Comparison of ENCODE assay signal across 12 mouse cellular contexts in the genomic region with DNA sequence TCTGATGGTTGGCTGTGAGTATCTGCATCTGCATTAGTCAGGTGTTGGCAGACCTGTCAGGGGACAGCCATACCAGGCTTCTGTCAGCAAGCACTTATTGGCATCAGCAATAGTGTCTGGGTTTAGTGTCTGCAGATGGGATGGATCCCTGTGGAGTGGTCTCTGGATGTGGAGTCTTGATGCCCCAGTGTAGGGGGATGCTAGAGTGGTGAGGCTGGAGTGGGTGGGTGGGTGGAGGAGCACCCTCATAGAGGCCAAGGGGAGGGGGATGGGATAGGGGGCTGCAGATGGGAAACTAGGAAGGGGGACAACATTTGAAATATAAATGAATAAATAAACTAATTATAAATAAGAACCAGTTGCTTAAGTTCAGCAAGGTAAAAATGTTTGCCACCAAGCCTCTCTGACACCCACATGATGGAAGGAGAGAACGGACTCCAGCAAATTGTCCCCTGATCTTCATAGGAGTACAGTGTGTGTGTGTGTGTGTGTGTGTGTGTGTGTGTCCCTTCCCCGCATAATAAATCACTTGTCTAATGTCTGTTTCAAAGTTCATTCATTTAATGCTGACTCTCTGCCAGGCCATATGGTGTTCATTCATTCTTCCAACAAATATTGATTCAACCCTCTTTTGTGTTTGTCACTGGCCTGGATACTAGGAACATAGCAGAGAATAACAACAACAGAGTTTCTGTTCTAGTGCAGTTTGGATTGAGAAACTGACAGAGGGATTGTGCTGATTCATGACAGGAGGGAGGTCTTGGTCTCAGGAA. TPM values are rescaled to one million over a fixed set of nuclear protein-coding genes. Genes with fewer than 3 reads are reported as not detected.
DNase-seq lines count a peak whose midpoint lies in the region; ATAC-seq and TF ChIP-seq lines count a peak whose summit lies in the region.
"Had no signal": no experiment of that assay in that cellular context is flagged by ENCODE, and none has a peak within 500 bp of the region (broad histone marks: within the 10 kb centered on the region; RNA-seq: fewer than 3 reads in every experiment).

No protein-coding gene starts in this region.

- no peak overlapping the region for H3K4me3 ChIP-seq in cerebellum, adult 2 months (replicated peaks; ENCODE audit: insufficient read depth, low read depth, low read length)
- H3K4me3 ChIP-seq in midbrain, embryonic 11.5 days (ENCODE audit: low read depth, low read length): no peak overlapping the region
- no peak overlapping the region for H3K4me3 ChIP-seq in midbrain, embryonic 10.5 days
- H3K4me3 ChIP-seq in stomach, postnatal 0 days (ENCODE audit: low read depth, low read length): no peak overlapping the region
- H3K4me3 ChIP-seq: limb, embryonic 13.5 days; lung, embryonic 15.5 days had no signal

- no peaks in the 10 kb centered on the region for H3K27me3 ChIP-seq in cerebellum, adult 2 months (ENCODE audit: control insufficient read depth, insufficient read depth, low read length)
- no peaks in the 10 kb centered on the region for H3K27me3 ChIP-seq in midbrain, embryonic 11.5 days (ENCODE audit: control insufficient read depth, insufficient read depth, low read length)
- no peaks in the 10 kb centered on the region for H3K27me3 ChIP-seq in midbrain, embryonic 10.5 days (ENCODE audit: low read depth, poor library complexity, severe bottlenecking)
- H3K27me3 ChIP-seq in stomach, postnatal 0 days (ENCODE audit: control insufficient read depth, insufficient read depth, low read length): no peaks in the 10 kb centered on the region
- H3K27me3 ChIP-seq: limb, embryonic 13.5 days; lung, embryonic 15.5 days had no signal

- no peak overlapping the region for H3K4me2 ChIP-seq in midbrain, embryonic 11.5 days
- H3K4me2 ChIP-seq in stomach, postnatal 0 days (replicated peaks; ENCODE audit: low read depth): no peak overlapping the region
- H3K4me2 ChIP-seq: limb, embryonic 13.5 days; lung, embryonic 15.5 days had no signal

- peaks cover 3% of the 10 kb centered on the region for H3K4me1 ChIP-seq in cerebellum, adult 2 months (ENCODE audit: control insufficient read depth, insufficient read depth, low read length)
- no peaks in the 10 kb centered on the region for H3K4me1 ChIP-seq in midbrain, embryonic 11.5 days (ENCODE audit: control insufficient read depth, insufficient read depth, low read length)
- H3K4me1 ChIP-seq in midbrain, embryonic 10.5 days: no peaks in the 10 kb centered on the region
- H3K4me1 ChIP-seq in stomach, postnatal 0 days (replicated peaks; ENCODE audit: control insufficient read depth, insufficient read depth): no peaks in the 10 kb centered on the region
- H3K4me1 ChIP-seq: limb, embryonic 13.5 days; lung, embryonic 15.5 days had no signal

- TF ChIP-seq EP300 in stomach, postnatal 0 days (optimal IDR thresholded peaks at IDR 0.05): no peak

- 0 out of 2 replicates have a peak overlapping the region, but pooled peaks have one; percentile 36 for H3K27ac ChIP-seq in cerebellum, adult 2 months (ENCODE audit: insufficient read depth, low read length)
- H3K27ac ChIP-seq in midbrain, embryonic 11.5 days (ENCODE audit: low read depth, low read length): no peak overlapping the region
- no peak overlapping the region for H3K27ac ChIP-seq in midbrain, embryonic 10.5 days (replicated peaks)
- H3K27ac ChIP-seq in stomach, postnatal 0 days (replicated peaks): no peak overlapping the region
- H3K27ac ChIP-seq: limb, embryonic 13.5 days; lung, embryonic 15.5 days had no signal

- no peak for TF ChIP-seq CTCF in cerebellum, adult 2 months (IDR thresholded peaks at IDR 0.05; ENCODE audit: borderline replicate concordance, insufficient read depth, low read depth, low read length)
- no peak for TF ChIP-seq CTCF in stomach, postnatal 0 days (IDR thresholded peaks at IDR 0.05; ENCODE audit: low read depth)

- 27% methylated on average over 2 of the region's 2 CpGs for WGBS in cerebellum, adult 2 months
- 90% methylated on average over 2 of the region's 2 CpGs for WGBS in midbrain, embryonic 11.5 days
- 90% methylated on average over 2 of the region's 2 CpGs for WGBS in midbrain, embryonic 10.5 days
- WGBS in large intestine, adult 2 months: 84% methylated on average over 2 of the region's 2 CpGs
- 60% methylated on average over 2 of the region's 2 CpGs for WGBS in stomach, postnatal 0 days

- peak; percentile 38 for ATAC-seq in midbrain, embryonic 11.5 days (ENCODE audit: low FRiP score)
- peak; percentile 42 for ATAC-seq in stomach, postnatal 0 days (ENCODE audit: low FRiP score, low TSS enrichment)
- no peak for ATAC-seq in activated CD4-positive, CD25-positive, alpha-beta regulatory T cell, adult 4 months

- TF ChIP-seq POLR2A in cerebellum, adult 2 months (IDR thresholded peaks at IDR 0.05; ENCODE audit: borderline replicate concordance, insufficient read depth, low read length): no peak

- DNase-seq in cerebellum, adult 2 months: peak in 1 of 2 experiments; percentile 33
- no peak for DNase-seq in cerebellum, adult 8-10 months
- DNase-seq in midbrain, embryonic 11.5 days (ENCODE audit: low spot score, missing footprints): no peak
- no peak for DNase-seq in midbrain, embryonic 10.5 days (ENCODE audit: low spot score)
- DNase-seq in large intestine, adult 2 months (ENCODE audit: low read depth, low spot score): peak; percentile 1
- no peak for DNase-seq in stomach, postnatal 0 days (ENCODE audit: low spot score)
- DNase-seq in adrenal gland, adult (ENCODE audit: inconsistent age in 2 of 2, low spot score in 1 of 2): no peak
- DNase-seq: heart, postnatal 10 days; thymus, postnatal 14 days had no signal

- H3K9ac ChIP-seq in midbrain, embryonic 11.5 days (ENCODE audit: low read length): no peak overlapping the region
- H3K9ac ChIP-seq in stomach, postnatal 0 days (ENCODE audit: low read length): no peak overlapping the region
- H3K9ac ChIP-seq: limb, embryonic 13.5 days; lung, embryonic 15.5 days had no signal

- no peaks in the 10 kb centered on the region for H3K9me3 ChIP-seq in midbrain, embryonic 11.5 days (ENCODE audit: control insufficient read depth, low read length)
- H3K9me3 ChIP-seq in midbrain, embryonic 10.5 days (replicated peaks): no peaks in the 10 kb centered on the region
- H3K9me3 ChIP-seq in stomach, postnatal 0 days (ENCODE audit: control insufficient read depth, low read length): no peaks in the 10 kb centered on the region
- H3K9me3 ChIP-seq: limb, embryonic 13.5 days; lung, embryonic 15.5 days had no signal

- H3K36me3 ChIP-seq in midbrain, embryonic 11.5 days (ENCODE audit: control insufficient read depth, insufficient read depth, low read length): no peaks in the 10 kb centered on the region
- no peaks in the 10 kb centered on the region for H3K36me3 ChIP-seq in midbrain, embryonic 10.5 days
- no peaks in the 10 kb centered on the region for H3K36me3 ChIP-seq in stomach, postnatal 0 days (ENCODE audit: control insufficient read depth, insufficient read depth, low read length)
- H3K36me3 ChIP-seq: limb, embryonic 13.5 days; lung, embryonic 15.5 days had no signal

RNA-seq across cellular contexts. Expression of gene 9330182L06Rik, which starts 30.0 kb away (rescaled TPM):
- 24.6 and 28.3 TPM in 2 replicates for polyA plus RNA-seq in cerebellum, adult 2 months (2012; rRNA removed)
- 5.2 and 5.8 TPM in 2 replicates for polyA plus RNA-seq in midbrain, embryonic 11.5 days (2014; fragmentation: Nextera tagmentation; extraction: Ambion mirVana)
- polyA plus RNA-seq in midbrain, embryonic 10.5 days (2016; fragmentation: Nextera tagmentation; extraction: Ambion mirVana): 3.1 and 3.5 TPM in 2 replicates
- polyA plus RNA-seq in large intestine, adult 2 months (2012; rRNA removed): 0.31 and 0.32 TPM in 2 replicates
- polyA plus RNA-seq in stomach, postnatal 0 days (2015; fragmentation: Nextera tagmentation; extraction: Ambion mirVana): 2.3 and 2.7 TPM in 2 replicates
- not detected for polyA plus RNA-seq in activated CD4-positive, CD25-positive, alpha-beta regulatory T cell, adult 4 months (2017; shearing (Covaris generic))
